Mouse (Mus musculus): ENCODE results near the gene Dock4.
A peak's percentile ranks its signal among the peaks of the same experiment; 100 is the strongest.

Gene Dock4

GRCm38 (mm10) chr12:40512370-40512693 is 66.6 kb downstream of the Dock4 start:
- no peak for DNase-seq

GRCm38 (mm10) chr12:40512994-40513393 is 67.2 kb downstream of the Dock4 start:
- DNase-seq, result no peak

- DNase-seq, result no peak
Observed at GRCm38 (mm10) chr12:40514021-40514420, 68.3 kb downstream of the Dock4 start.

GRCm38 (mm10) chr12:40522468-40522867 is 76.7 kb downstream of the Dock4 start:
- no peak for DNase-seq

- DNase-seq, result no peak
Observed at GRCm38 (mm10) chr12:40523020-40523419, 77.3 kb downstream of the Dock4 start.

- no peak for DNase-seq
Observed at GRCm38 (mm10) chr12:40525045-40525444, 79.3 kb downstream of the Dock4 start.

- DNase-seq, result no peak
Observed at GRCm38 (mm10) chr12:40535655-40536618, 90.2 kb downstream of the Dock4 start.

GRCm38 (mm10) chr12:40537826-40538225 is 92.1 kb downstream of the Dock4 start:
- no peak for DNase-seq

- DNase-seq, result no peak
Observed at GRCm38 (mm10) chr12:40538318-40538717, 92.6 kb downstream of the Dock4 start.

GRCm38 (mm10) chr12:40538780-40539179 is 93.0 kb downstream of the Dock4 start:
- DNase-seq, result no peak

- DNase-seq, result no peak
Observed at GRCm38 (mm10) chr12:40544273-40544672, 98.5 kb downstream of the Dock4 start.

- no peak for DNase-seq
Observed at GRCm38 (mm10) chr12:40546827-40547226, 101.1 kb downstream of the Dock4 start.

GRCm38 (mm10) chr12:40551317-40551716 is 105.6 kb downstream of the Dock4 start:
- DNase-seq, result no peak

GRCm38 (mm10) chr12:40552201-40552600 is 106.4 kb downstream of the Dock4 start:
- DNase-seq, result no peak

- DNase-seq, result no peak
Observed at GRCm38 (mm10) chr12:40553929-40554328, 108.2 kb downstream of the Dock4 start.

GRCm38 (mm10) chr12:40554941-40555511 is 109.3 kb downstream of the Dock4 start:
- DNase-seq, result no peak

GRCm38 (mm10) chr12:40558600-40558999 is 112.8 kb downstream of the Dock4 start:
- no peak for DNase-seq

- DNase-seq, result no peak
Observed at GRCm38 (mm10) chr12:40559103-40559502, 113.4 kb downstream of the Dock4 start.

GRCm38 (mm10) chr12:40563703-40564102 is 118.0 kb downstream of the Dock4 start:
- no peak for DNase-seq

GRCm38 (mm10) chr12:40564261-40564660 is 118.5 kb downstream of the Dock4 start:
- DNase-seq, result no peak

- no peak for DNase-seq
Observed at GRCm38 (mm10) chr12:40568365-40568885, 122.7 kb downstream of the Dock4 start.

GRCm38 (mm10) chr12:40568971-40569968 is 123.5 kb downstream of the Dock4 start:
- peak; percentile 41 for DNase-seq

- DNase-seq, result no peak
Observed at GRCm38 (mm10) chr12:40570250-40570649, 124.5 kb downstream of the Dock4 start.
